Mouse (Mus musculus) limb, embryonic 11.5 days (tissue): Measurements from ENCODE around the gene Csrp1. TPM values are rescaled to one million over a fixed set of nuclear protein-coding genes. Genes with fewer than 3 reads are reported as not detected.

Experiments
- ATAC-seq: fragments of 200-750 bp; cut with Nextera tagmentation; 2 replicates; pipeline ENCODE4 v1.8.0; 2017; ENCODE audit warnings: low read depth; ENCODE audit not compliant: insufficient number of reproducible peaks, low FRiP score, low TSS enrichment
- DNase-seq: peaks from one replicate; pipeline ENCODE4 v3.0.0-alpha.2; 2015; ENCODE audit warnings: low spot score
- H3K27ac ChIP-seq: fragments of 300-500 bp; sonication (generic); replicated peaks from 2 replicates; pipeline ENCODE4 v1.5.1; 2014; ENCODE audit warnings: low read depth, mild to moderate bottlenecking, low read length
- H3K27me3 ChIP-seq: fragments of 300-500 bp; sonication (generic); 2 replicates; pipeline ENCODE4 v1.6.1; 2014; ENCODE audit warnings: mild to moderate bottlenecking, low read length, mixed read lengths; ENCODE audit not compliant: control insufficient read depth, insufficient read depth
- H3K36me3 ChIP-seq: fragments of 300-500 bp; sonication (generic); 2 replicates; pipeline ENCODE4 v1.6.1; 2014; ENCODE audit warnings: mild to moderate bottlenecking, low read length, moderate library complexity, mixed read lengths; ENCODE audit not compliant: control insufficient read depth, insufficient read depth
- H3K4me1 ChIP-seq: fragments of 300-500 bp; sonication (generic); 2 replicates; pipeline ENCODE4 v1.6.1; 2014; ENCODE audit warnings: low read length, mixed read lengths; ENCODE audit not compliant: control insufficient read depth, insufficient read depth
- H3K4me2 ChIP-seq: fragments of 300-500 bp; sonication (generic); 2 replicates; pipeline ENCODE4 v1.6.1; 2014; ENCODE audit warnings: low read depth, mild to moderate bottlenecking, moderate library complexity; ENCODE audit not compliant: severe bottlenecking
- H3K4me3 ChIP-seq: fragments of 300-500 bp; sonication (generic); 2 replicates; pipeline ENCODE4 v1.5.1; 2014; ENCODE audit warnings: low read depth, low read length
- H3K9ac ChIP-seq: fragments of 300-500 bp; sonication (generic); 2 replicates; pipeline ENCODE4 v1.6.1; 2014; ENCODE audit warnings: mild to moderate bottlenecking, low read length
- H3K9me3 ChIP-seq: fragments of 300-500 bp; sonication (generic); 2 replicates; pipeline ENCODE4 v1.6.1; 2016; ENCODE audit warnings: low read length; ENCODE audit not compliant: control insufficient read depth
- WGBS: fragments of 180-500 bp; shearing (Covaris S2); extraction: QIAGEN DNeasy Blood & Tissue Kit; methylation state at CpG from one replicate; pipeline ENCODE4 v1.1.7; 2014; 5-methylcytosine and 5-hydroxymethylcytosine counted together
- polyA plus RNA-seq: library from polyadenylated mRNA; unstranded; fragments of >200 nt; fragmentation: Nextera tagmentation; extraction: Ambion mirVana; gene quantifications from 2 replicates; pipeline ENCODE4 v1.2.1, GENCODE M21; 2014

Gene Csrp1
- polyA plus RNA-seq, 1 experiment from 2014 or later, result 51.2 TPM

DNA sequence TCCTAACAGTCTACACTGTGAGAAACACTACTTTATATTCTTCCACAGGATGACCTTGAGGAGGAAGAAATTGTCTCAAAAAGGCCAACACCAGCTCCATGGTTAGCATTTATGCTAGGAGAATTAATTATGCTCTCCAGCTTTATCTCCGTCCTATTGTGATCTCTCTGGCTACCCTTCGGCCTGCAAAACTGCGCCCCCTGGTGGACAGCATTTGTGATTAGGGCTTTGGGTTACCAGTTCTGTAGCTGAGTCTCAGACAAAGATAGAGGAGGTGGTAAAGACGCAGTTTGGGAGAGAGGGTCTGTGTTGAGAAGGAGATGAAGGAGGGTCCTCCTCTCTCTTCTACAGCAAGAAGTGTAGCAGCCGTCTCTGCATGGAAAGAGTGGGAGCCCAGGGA lies 70.0 kb downstream of the Csrp1 start:
- no peaks in the 10 kb centered on the region for H3K36me3 ChIP-seq
- peaks cover 9% of the 10 kb centered on the region; the same call in 1 of the 2 replicates for H3K4me1 ChIP-seq
- WGBS, result 13% methylated on average over 5 of the region's 5 CpGs
- no peak overlapping the region for H3K9ac ChIP-seq
- H3K4me2 ChIP-seq, result no peak overlapping the region
- ATAC-seq (no peak), DNase-seq (peak; percentile 84)
- H3K27ac ChIP-seq, result no peak overlapping the region
- H3K27me3 ChIP-seq, result no peaks in the 10 kb centered on the region
- no peak overlapping the region for H3K4me3 ChIP-seq
- no peaks in the 10 kb centered on the region for H3K9me3 ChIP-seq

- no peak overlapping the region for H3K9ac ChIP-seq
- H3K9me3 ChIP-seq, result no peaks in the 10 kb centered on the region
- H3K4me2 ChIP-seq, result no peak overlapping the region
- no peaks in the 10 kb centered on the region for H3K36me3 ChIP-seq
- H3K27ac ChIP-seq, result no peak overlapping the region
- WGBS, result 75% methylated on average over 13 of the region's 13 CpGs
- H3K27me3 ChIP-seq, result no peaks in the 10 kb centered on the region
- H3K4me1 ChIP-seq, result peaks cover 9% of the 10 kb centered on the region; the same call in 1 of the 2 replicates
- ATAC-seq, result no peak
- DNase-seq, result no peak
- H3K4me3 ChIP-seq, result no peak overlapping the region
Observed at GRCm38 (mm10) chr1:135792143-135792939, 72.5 kb downstream of the Csrp1 start.

DNA sequence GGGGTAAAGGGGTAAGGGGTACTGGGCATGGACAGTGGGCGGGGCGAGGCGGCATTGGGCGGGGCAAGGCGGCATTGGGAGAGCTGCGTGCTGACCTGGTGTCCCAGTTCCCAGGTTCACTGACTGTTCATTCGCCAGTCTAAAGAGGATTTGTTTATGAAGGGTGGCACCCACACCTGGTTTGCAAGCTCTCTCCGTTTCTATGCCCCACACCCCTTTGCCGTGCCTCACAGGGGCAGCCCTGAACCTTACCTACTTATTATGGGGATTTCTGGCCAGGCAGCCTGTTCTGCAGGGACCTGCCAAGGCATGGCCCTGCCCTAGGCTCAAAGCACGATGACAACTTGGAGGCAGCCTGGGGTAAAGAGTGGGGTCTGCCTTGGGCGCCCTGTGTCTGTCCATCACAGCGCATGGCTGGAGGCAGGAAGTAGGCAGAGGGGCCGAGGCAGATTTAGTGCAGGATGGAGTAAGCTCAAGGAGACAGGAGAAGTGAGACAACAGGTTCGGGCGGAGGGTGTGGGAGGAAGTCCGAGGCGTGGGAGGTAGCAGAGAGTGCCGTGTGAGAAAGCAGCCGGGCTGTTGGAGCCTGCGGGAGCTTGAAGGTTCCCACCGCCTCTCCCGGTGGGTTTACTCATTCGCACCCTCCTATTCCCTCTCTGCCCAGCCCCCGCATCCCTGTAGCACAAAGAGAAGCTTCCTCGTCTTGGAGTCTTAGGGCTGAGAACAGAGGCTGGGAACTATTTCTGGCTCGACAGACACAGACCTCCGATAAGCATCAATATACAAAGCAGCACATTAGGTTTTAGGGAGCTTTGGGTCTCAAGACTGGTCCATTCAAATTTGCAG lies 73.7 kb downstream of the Csrp1 start:
- WGBS, result 7% methylated on average over 27 of the region's 27 CpGs
- Histone ChIP-seq H3K9me3 (no peaks in the 10 kb centered on the region), H3K9ac (peak overlapping the region; percentile 14; the same call in 1 of the 2 replicates), H3K4me2 (peak overlapping the region; percentile 42), H3K4me3 (peak overlapping the region; percentile 14; the same call in 1 of the 2 replicates), H3K27ac (no peak overlapping the region), H3K4me1 (peaks cover 9% of the 10 kb centered on the region; the same call in 1 of the 2 replicates), H3K27me3 (no peaks in the 10 kb centered on the region), H3K36me3 (no peaks in the 10 kb centered on the region)
- ATAC-seq (peak; percentile 44; the same call in 1 of the 2 replicates), DNase-seq (peak; percentile 51)

GRCm38 (mm10) chr1:135794216-135795134 lies 74.6 kb downstream of the Csrp1 start:
- Histone ChIP-seq H3K9me3 (no peaks in the 10 kb centered on the region), H3K4me2 (peak overlapping the region; percentile 42), H3K4me1 (peaks cover 13% of the 10 kb centered on the region; the same call in 1 of the 2 replicates), H3K27me3 (no peaks in the 10 kb centered on the region), H3K4me3 (no peak overlapping the region; the same call in 1 of the 2 replicates), H3K9ac (no peak overlapping the region), H3K36me3 (no peaks in the 10 kb centered on the region), H3K27ac (no peak overlapping the region)
- 34% methylated on average over 20 of the region's 20 CpGs for WGBS
- ATAC-seq, result no peak; the same call in 1 of the 2 replicates
- DNase-seq, result no peak

GRCm38 (mm10) chr1:135798492-135798891 lies 78.6 kb downstream of the Csrp1 start:
- H3K36me3 ChIP-seq, result no peaks in the 10 kb centered on the region
- H3K9me3 ChIP-seq, result no peaks in the 10 kb centered on the region
- H3K4me2 ChIP-seq, result no peak overlapping the region
- 83% methylated on average over 1 of the region's 1 CpGs for WGBS
- no peaks in the 10 kb centered on the region for H3K27me3 ChIP-seq
- no peak overlapping the region for H3K4me3 ChIP-seq
- ATAC-seq (no peak), DNase-seq (no peak)
- H3K4me1 ChIP-seq, result peaks cover 24% of the 10 kb centered on the region; the same call in 1 of the 2 replicates
- H3K9ac ChIP-seq, result no peak overlapping the region
- H3K27ac ChIP-seq, result no peak overlapping the region

- Histone ChIP-seq H3K4me3 (no peak overlapping the region), H3K9ac (no peak overlapping the region), H3K9me3 (no peaks in the 10 kb centered on the region), H3K27me3 (no peaks in the 10 kb centered on the region), H3K4me2 (peak overlapping the region; percentile 10; the same call in 1 of the 2 replicates), H3K27ac (no peak overlapping the region), H3K36me3 (no peaks in the 10 kb centered on the region), H3K4me1 (peaks cover 18% of the 10 kb centered on the region; the same call in 1 of the 2 replicates)
- no peak for ATAC-seq
- whole genome bisulfite sequencing, result 45% methylated on average over 8 of the region's 8 CpGs
- no peak for DNase-seq
Observed at GRCm38 (mm10) chr1:135799109-135799627, 79.3 kb downstream of the Csrp1 start.

GRCm38 (mm10) chr1:135800192-135800950 lies 80.5 kb downstream of the Csrp1 start:
- WGBS, result 36% methylated on average over 8 of the region's 8 CpGs
- peaks cover 16% of the 10 kb centered on the region; the same call in 1 of the 2 replicates for H3K4me1 ChIP-seq
- ATAC-seq (peak; percentile 44; the same call in 1 of the 2 replicates), DNase-seq (no peak)
- no peak overlapping the region for H3K4me3 ChIP-seq
- no peaks in the 10 kb centered on the region for H3K27me3 ChIP-seq
- peak overlapping the region; percentile 5; the same call in 1 of the 2 replicates for H3K9ac ChIP-seq
- no peaks in the 10 kb centered on the region for H3K36me3 ChIP-seq
- no peak overlapping the region for H3K27ac ChIP-seq
- no peaks in the 10 kb centered on the region for H3K9me3 ChIP-seq
- no peak overlapping the region for H3K4me2 ChIP-seq
